Mouse (Mus musculus) embryonic fibroblast, embryonic 13.5 days (primary cell): ENCODE measurements around the gene Gnai3.

Experiments used
- CTCF ChIP-seq: IDR thresholded peaks from 2 replicates; pipeline ENCODE4 v1.5.1; 2011; ENCODE audit warnings: mild to moderate bottlenecking, control low read depth, low read length, moderate library complexity, borderline replicate concordance; ENCODE audit not compliant: insufficient read depth
- POLR2A ChIP-seq: IDR thresholded peaks from 2 replicates; pipeline ENCODE4 v1.6.1; 2011; ENCODE audit warnings: low read depth, mild to moderate bottlenecking, control low read depth, low read length, moderate library complexity

DNA sequence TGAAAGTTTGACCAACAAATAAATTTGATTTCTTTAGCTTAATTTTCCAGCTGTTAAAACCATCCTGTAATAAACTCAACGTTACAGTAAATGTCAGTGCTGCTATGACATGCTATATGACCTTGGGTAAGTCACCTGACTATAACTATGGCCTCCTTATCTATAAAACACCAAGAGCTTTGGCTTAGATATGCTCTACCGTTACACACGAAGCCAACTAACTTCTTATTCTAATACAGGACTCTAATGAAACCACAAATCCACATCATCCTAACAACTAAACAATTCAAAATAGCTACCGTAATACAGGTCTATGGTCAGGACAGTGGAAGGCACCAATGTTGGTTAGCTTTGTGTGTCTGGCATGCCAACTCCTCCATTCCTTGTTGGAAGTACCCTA, 16.1 kb downstream of the Gnai3 start:
- no peak for TF ChIP-seq CTCF
- no peak for TF ChIP-seq POLR2A
